Comparison of ENCODE assay signal across 12 mouse cellular contexts in the genomic region with DNA sequence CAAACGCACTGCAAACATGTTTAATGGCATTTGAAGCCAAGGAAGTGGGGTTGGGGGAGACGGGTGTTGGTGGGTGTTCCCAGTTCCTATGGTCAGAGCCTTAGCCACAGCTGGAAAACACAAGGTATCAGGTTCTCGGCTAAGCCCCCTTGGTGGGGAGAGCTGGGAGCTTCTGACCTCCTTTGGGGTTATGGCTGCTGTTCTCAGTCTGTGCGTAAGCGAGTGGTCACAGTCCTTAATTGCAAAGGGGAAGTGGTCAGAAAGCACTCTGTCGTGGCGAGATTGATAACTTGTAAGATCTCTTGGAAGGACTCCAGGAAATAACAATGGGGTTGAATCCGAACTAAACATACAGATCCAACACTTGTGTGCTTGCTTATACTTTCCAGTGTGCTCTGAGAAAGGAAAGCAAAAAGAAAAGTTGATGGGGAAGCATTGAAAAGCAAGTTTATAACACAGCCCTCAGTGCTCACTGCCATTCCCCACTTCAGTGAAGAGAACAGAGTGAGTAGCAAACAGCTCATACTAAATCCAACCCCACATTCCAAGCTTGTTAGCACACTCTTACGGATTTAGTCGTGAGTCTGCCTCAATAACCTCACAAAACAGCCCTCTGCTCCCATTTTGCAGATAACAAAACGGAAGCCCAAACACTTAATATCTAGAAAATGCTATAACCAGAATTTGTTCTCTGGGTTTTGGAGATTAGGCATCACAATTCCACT. TPM values are rescaled to one million over a fixed set of nuclear protein-coding genes. Genes with fewer than 3 reads are reported as not detected.
DNase-seq lines count a peak whose midpoint lies in the region; ATAC-seq and TF ChIP-seq lines count a peak whose summit lies in the region.
"Had no signal": no experiment of that assay in that cellular context is flagged by ENCODE, and none has a peak within 500 bp of the region (broad histone marks: within the 10 kb centered on the region; RNA-seq: fewer than 3 reads in every experiment).

No protein-coding gene starts in this region.

- TF ChIP-seq POLR2A in brain, embryonic 14.5 days (IDR thresholded peaks at IDR 0.05; ENCODE audit: borderline replicate concordance, extremely low read depth, insufficient read depth, insufficient read length, poor library complexity, severe bottlenecking): no peak

- H3K27me3 ChIP-seq in kidney, postnatal 0 days (ENCODE audit: insufficient read depth, low read length): no peaks in the 10 kb centered on the region
- H3K27me3 ChIP-seq: limb, embryonic 15.5 days; midbrain, embryonic 13.5 days; neural tube, embryonic 15.5 days had no signal

- no peak for TF ChIP-seq CTCF in kidney, postnatal 0 days (IDR thresholded peaks at IDR 0.05; ENCODE audit: low read depth)
- TF ChIP-seq CTCF in brain, embryonic 14.5 days (IDR thresholded peaks at IDR 0.05; ENCODE audit: borderline replicate concordance, extremely low read depth, insufficient read depth, insufficient read length): no peak

- no peak overlapping the region for H3K9ac ChIP-seq in kidney, postnatal 0 days (ENCODE audit: low read depth, low read length)
- H3K9ac ChIP-seq: limb, embryonic 15.5 days; midbrain, embryonic 13.5 days; neural tube, embryonic 15.5 days had no signal

- no peak overlapping the region for H3K27ac ChIP-seq in kidney, postnatal 0 days
- H3K27ac ChIP-seq: limb, embryonic 15.5 days; midbrain, embryonic 13.5 days; neural tube, embryonic 15.5 days had no signal

- no peaks in the 10 kb centered on the region for H3K36me3 ChIP-seq in kidney, postnatal 0 days (ENCODE audit: insufficient read depth, low read length)
- H3K36me3 ChIP-seq: limb, embryonic 15.5 days; midbrain, embryonic 13.5 days; neural tube, embryonic 15.5 days had no signal

- H3K9me3 ChIP-seq in kidney, postnatal 0 days (replicated peaks; ENCODE audit: low read length): no peaks in the 10 kb centered on the region
- H3K9me3 ChIP-seq: limb, embryonic 15.5 days; midbrain, embryonic 13.5 days; neural tube, embryonic 15.5 days had no signal

- no peak overlapping the region for H3K4me2 ChIP-seq in kidney, postnatal 0 days (ENCODE audit: low read length)
- H3K4me2 ChIP-seq: limb, embryonic 15.5 days; midbrain, embryonic 13.5 days; neural tube, embryonic 15.5 days had no signal

- no peak overlapping the region for H3K4me3 ChIP-seq in kidney, postnatal 0 days (replicated peaks; ENCODE audit: low read depth, low read length)
- H3K4me3 ChIP-seq: limb, embryonic 15.5 days; midbrain, embryonic 13.5 days; neural tube, embryonic 15.5 days had no signal

- DNase-seq in kidney, postnatal 0 days (ENCODE audit: low spot score): peak; percentile 27
- DNase-seq in kidney, postnatal 10 days: no peak
- DNase-seq in brain, embryonic 14.5 days (ENCODE audit: low read depth): peak; percentile 16
- no peak for DNase-seq in c-Kit-positive CD71-positive TER-119-positive erythroid progenitor cells, embryonic 14.5 days (ENCODE audit: low spot score)
- DNase-seq in frontal cortex, adult 2 months (ENCODE audit: extremely low spot score in 1 of 2, low spot score in 1 of 2): no peak
- DNase-seq: cerebellum, postnatal 14 days; thymus, postnatal 14 days had no signal

- WGBS in kidney, postnatal 0 days: 14% methylated on average over 11 of the region's 11 CpGs

- 0 out of 2 replicates have a peak, but pooled peaks cover 7% of the 10 kb centered on the region for H3K4me1 ChIP-seq in kidney, postnatal 0 days (replicated peaks; ENCODE audit: insufficient read depth, low read length)
- H3K4me1 ChIP-seq: midbrain, embryonic 13.5 days; neural tube, embryonic 15.5 days had no signal

- ATAC-seq in kidney, postnatal 0 days (replicated peaks; ENCODE audit: low FRiP score, low read depth): no peak
- ATAC-seq in granulocyte monocyte progenitor cell, adult 5-6 weeks (replicated peaks; ENCODE audit: poor library complexity, severe bottlenecking): peak; percentile 98
- peak; percentile 88 for ATAC-seq in megakaryocyte progenitor cell, adult 5-6 weeks (replicated peaks; ENCODE audit: poor library complexity)
- ATAC-seq: midbrain, embryonic 13.5 days had no signal

RNA-seq across cellular contexts. Expression of gene Tnfsf11, which starts 22.9 kb away (rescaled TPM):
- 0.19 and 0.45 TPM in 2 replicates for polyA plus RNA-seq in kidney, postnatal 0 days (2015; fragmentation: Nextera tagmentation; extraction: Ambion mirVana)
- 0.12 and 0.15 TPM in 2 replicates for polyA plus RNA-seq in brain, embryonic 14.5 days (2012; rRNA removed)
- total RNA-seq in granulocyte monocyte progenitor cell, adult 5-6 weeks (2014; fragmentation: Nextera tagmentation): not detected in 2 replicates
- not detected in 2 replicates for total RNA-seq in granulocyte monocyte progenitor cell, adult 5-6 weeks (2017)
- not detected in 2 replicates for total RNA-seq in megakaryocyte progenitor cell, adult 5-6 weeks (2015)
- total RNA-seq in megakaryocyte progenitor cell, adult 5-6 weeks (2017): not detected in 2 replicates
- 0.10 and 0.11 TPM in 2 replicates for polyA plus RNA-seq in frontal cortex, adult 2 months (2012; rRNA removed)

Comparison
In these comparisons a context has a peak if more than half of its experiments do, and no peak if none do; other contexts are left out.
1. DNase-seq: peak in kidney, postnatal 0 days (single experiment) and brain, embryonic 14.5 days (single experiment); none in kidney, postnatal 10 days (single experiment), c-Kit-positive CD71-positive TER-119-positive erythroid progenitor cells, embryonic 14.5 days (single experiment) and frontal cortex, adult 2 months (0 of 2).